Mouse (Mus musculus) liver, embryonic 11.5 days (tissue): ENCODE results near the gene Il12a. TPM values are rescaled to one million over a fixed set of nuclear protein-coding genes. Genes with fewer than 3 reads are reported as not detected.

Experiments used
- ATAC-seq: fragments of 200-750 bp; cut with Nextera tagmentation; replicated peaks from 2 replicates; pipeline ENCODE4 v1.8.0; 2017; ENCODE audit warnings: moderate number of reproducible peaks, mild to moderate bottlenecking, moderate TSS enrichment, moderate library complexity; ENCODE audit not compliant: low FRiP score
- DNase-seq: peaks from one replicate; pipeline ENCODE4 v3.0.0-alpha.2; 2017; ENCODE audit warnings: low spot score
- H3K27ac ChIP-seq: fragments of 300-500 bp; sonication (generic); 2 replicates; pipeline ENCODE4 v1.5.1; 2014; ENCODE audit warnings: mild to moderate bottlenecking, low read depth, low read length, control low read depth
- H3K27me3 ChIP-seq: fragments of 300-500 bp; sonication (generic); replicated peaks from 2 replicates; pipeline ENCODE4 v1.6.1; 2014; ENCODE audit warnings: low read length, mixed read lengths; ENCODE audit not compliant: control insufficient read depth, insufficient read depth
- H3K36me3 ChIP-seq: fragments of 300-500 bp; sonication (generic); 2 replicates; pipeline ENCODE4 v1.6.1; 2014; ENCODE audit warnings: mild to moderate bottlenecking, low read length, moderate library complexity, mixed read lengths; ENCODE audit not compliant: control insufficient read depth, insufficient read depth
- H3K4me1 ChIP-seq: fragments of 300-500 bp; sonication (generic); replicated peaks from 2 replicates; pipeline ENCODE4 v1.6.1; 2014; ENCODE audit warnings: low read length, mixed read lengths; ENCODE audit not compliant: control insufficient read depth, insufficient read depth
- H3K4me2 ChIP-seq: fragments of 300-500 bp; sonication (generic); 2 replicates; pipeline ENCODE4 v1.6.1; 2014; ENCODE audit warnings: mild to moderate bottlenecking, control low read depth, moderate library complexity
- H3K4me3 ChIP-seq: fragments of 300-500 bp; sonication (generic); 2 replicates; pipeline ENCODE4 v1.5.1; 2014; ENCODE audit warnings: low read depth, low read length, control low read depth
- H3K9ac ChIP-seq: fragments of 300-500 bp; sonication (generic); 2 replicates; pipeline ENCODE4 v1.6.1; 2014; ENCODE audit warnings: low read depth, low read length, control low read depth
- H3K9me3 ChIP-seq: fragments of 300-500 bp; sonication (generic); 2 replicates; pipeline ENCODE4 v1.6.1; 2016; ENCODE audit warnings: low read length, inconsistent platforms, mixed read lengths; ENCODE audit not compliant: control insufficient read depth
- WGBS: fragments of 180-500 bp; shearing (Covaris S2); extraction: QIAGEN DNeasy Blood & Tissue Kit; methylation state at CpG from one replicate; pipeline ENCODE4 v1.1.7; 2014; 5-methylcytosine and 5-hydroxymethylcytosine counted together
- polyA plus RNA-seq: library from polyadenylated mRNA; unstranded; fragments of >200 nt; fragmentation: Nextera tagmentation; extraction: Ambion mirVana; gene quantifications from 2 replicates; pipeline ENCODE4 v1.2.1, GENCODE M21; 2014

The Il12a gene
- polyA plus RNA-seq, 1 experiment from 2014 or later = 4.2 TPM

- no peaks in the 10 kb centered on the region for H3K27me3 ChIP-seq
- DNase-seq (no peak), ATAC-seq (no peak)
- H3K9me3 ChIP-seq = no peaks in the 10 kb centered on the region
- H3K4me2 ChIP-seq = peak overlapping the region; percentile 50
- H3K4me1 ChIP-seq = no peaks in the 10 kb centered on the region; the same call in 1 of the 2 replicates
- no peaks in the 10 kb centered on the region for H3K36me3 ChIP-seq
- H3K4me3 ChIP-seq = no peak overlapping the region
- 57% methylated on average over 11 of the region's 11 CpGs for WGBS
- no peak overlapping the region for H3K9ac ChIP-seq
- H3K27ac ChIP-seq = peak overlapping the region; percentile 62; the same call in 1 of the 2 replicates
Measured at GRCm38 (mm10) chr3:68692600-68693225, 2.3 kb downstream of the Il12a start.

GRCm38 (mm10) chr3:68693441-68694048 is 3.1 kb downstream of the Il12a start:
- H3K4me2 ChIP-seq = peak overlapping the region; percentile 50

GRCm38 (mm10) chr3:68695321-68695720 is 4.9 kb downstream of the Il12a start:
- no peaks in the 10 kb centered on the region for H3K9me3 ChIP-seq
- 0 out of 2 replicates have a peak overlapping the region, but pooled peaks have one; percentile 5 for H3K4me2 ChIP-seq
- WGBS = 89% methylated on average over 5 of the region's 5 CpGs
- H3K27ac ChIP-seq = no peak overlapping the region
- H3K4me1 ChIP-seq = no peaks in the 10 kb centered on the region; the same call in 1 of the 2 replicates
- no peaks in the 10 kb centered on the region for H3K36me3 ChIP-seq
- no peaks in the 10 kb centered on the region for H3K27me3 ChIP-seq
- DNase-seq (no peak), ATAC-seq (no peak)
- H3K4me3 ChIP-seq = no peak overlapping the region
- H3K9ac ChIP-seq = no peak overlapping the region

More at GRCm38 (mm10) chr3:68693441-68694048, 3.1 kb downstream of the Il12a start:
- 46% methylated on average over 11 of the region's 11 CpGs for WGBS
- H3K27me3 ChIP-seq = no peaks in the 10 kb centered on the region
- no peak overlapping the region for H3K9ac ChIP-seq
- peak; percentile 26 for DNase-seq
- H3K9me3 ChIP-seq = no peaks in the 10 kb centered on the region
- H3K36me3 ChIP-seq = no peaks in the 10 kb centered on the region
- no peak overlapping the region for H3K4me3 ChIP-seq
- ATAC-seq = no peak
- no peaks in the 10 kb centered on the region; the same call in 1 of the 2 replicates for H3K4me1 ChIP-seq
- H3K27ac ChIP-seq = no peak overlapping the region

GRCm38 (mm10) chr3:68696495-68697200 is 6.2 kb downstream of the Il12a start:
- Histone ChIP-seq H3K27me3 (no peaks in the 10 kb centered on the region), H3K4me1 (no peaks in the 10 kb centered on the region; the same call in 1 of the 2 replicates), H3K36me3 (no peaks in the 10 kb centered on the region), H3K4me2 (no peak overlapping the region), H3K27ac (no peak overlapping the region), H3K9me3 (no peaks in the 10 kb centered on the region), H3K4me3 (no peak overlapping the region), H3K9ac (no peak overlapping the region)
- DNase-seq (no peak), ATAC-seq (no peak)
- 90% methylated on average over 3 of the region's 3 CpGs for whole genome bisulfite sequencing

GRCm38 (mm10) chr3:68698601-68699000 is 8.2 kb downstream of the Il12a start:
- ATAC-seq (no peak), DNase-seq (no peak)
- Histone ChIP-seq H3K4me1 (no peaks in the 10 kb centered on the region), H3K36me3 (no peaks in the 10 kb centered on the region), H3K4me2 (no peak overlapping the region), H3K9ac (no peak overlapping the region), H3K27me3 (no peaks in the 10 kb centered on the region), H3K4me3 (no peak overlapping the region), H3K9me3 (no peaks in the 10 kb centered on the region), H3K27ac (no peak overlapping the region)
- WGBS = 85% methylated on average over 3 of the region's 3 CpGs

GRCm38 (mm10) chr3:68700091-68700490 is 9.6 kb downstream of the Il12a start:
- Histone ChIP-seq H3K36me3 (no peaks in the 10 kb centered on the region), H3K9me3 (no peaks in the 10 kb centered on the region), H3K27ac (no peak overlapping the region), H3K27me3 (no peaks in the 10 kb centered on the region), H3K9ac (no peak overlapping the region), H3K4me2 (no peak overlapping the region), H3K4me3 (no peak overlapping the region), H3K4me1 (no peaks in the 10 kb centered on the region)
- ATAC-seq (no peak), DNase-seq (no peak)
- WGBS = 73% methylated on average over 4 of the region's 4 CpGs

GRCm38 (mm10) chr3:68706307-68706706 is 15.9 kb downstream of the Il12a start:
- Histone ChIP-seq H3K4me2 (no peak overlapping the region), H3K9me3 (no peaks in the 10 kb centered on the region), H3K36me3 (no peaks in the 10 kb centered on the region), H3K9ac (no peak overlapping the region), H3K4me3 (no peak overlapping the region), H3K4me1 (no peaks in the 10 kb centered on the region), H3K27ac (no peak overlapping the region), H3K27me3 (no peaks in the 10 kb centered on the region)
- no peak for DNase-seq
- ATAC-seq = no peak
- 81% methylated on average over 10 of the region's 10 CpGs for WGBS

GRCm38 (mm10) chr3:68708230-68708629 is 17.8 kb downstream of the Il12a start:
- DNase-seq (no peak), ATAC-seq (no peak)
- no peak overlapping the region for H3K9ac ChIP-seq
- H3K36me3 ChIP-seq = no peaks in the 10 kb centered on the region
- no peaks in the 10 kb centered on the region for H3K27me3 ChIP-seq
- no peak overlapping the region for H3K27ac ChIP-seq
- H3K4me2 ChIP-seq = no peak overlapping the region
- WGBS = 34% methylated on average over 8 of the region's 8 CpGs
- no peak overlapping the region for H3K4me3 ChIP-seq
- H3K9me3 ChIP-seq = no peaks in the 10 kb centered on the region
- H3K4me1 ChIP-seq = no peaks in the 10 kb centered on the region
